Mouse (Mus musculus) spleen, adult 18-20 months (tissue): ENCODE measurements around the gene Cog6.

Source experiments
- DNase-seq, 2 experiments: peaks; one replicate each; pipeline ENCODE4 v3.0.0; 2022; ENCODE audit warnings: mixed read lengths in 2 of 2

Cog6 gene

GRCm38 (mm10) chr3:53016436-53017340 lies at the start of gene Cog6:
Gene Cog6 (minus strand): TSS chr3:53017237.
- DNase-seq = peak; percentile 77

GRCm38 (mm10) chr3:53066095-53066372 lies 49.0 kb upstream of the Cog6 start:
- no peak for DNase-seq

GRCm38 (mm10) chr3:53065267-53066094 lies 48.4 kb upstream of the Cog6 start:
- no peak for DNase-seq

GRCm38 (mm10) chr3:53063423-53064147 lies 46.5 kb upstream of the Cog6 start:
- DNase-seq = no peak

GRCm38 (mm10) chr3:53059959-53060358 lies 42.9 kb upstream of the Cog6 start:
- no peak for DNase-seq

- no peak for DNase-seq
Measured at GRCm38 (mm10) chr3:53056430-53056829, 39.4 kb upstream of the Cog6 start.

GRCm38 (mm10) chr3:53052385-53052784 lies 35.3 kb upstream of the Cog6 start:
- no peak for DNase-seq

- no peak for DNase-seq
Measured at GRCm38 (mm10) chr3:53046371-53046770, 29.3 kb upstream of the Cog6 start.

- DNase-seq = no peak
Measured at GRCm38 (mm10) chr3:53045697-53046096, 28.7 kb upstream of the Cog6 start.

- DNase-seq = no peak
Measured at GRCm38 (mm10) chr3:53044682-53045299, 27.8 kb upstream of the Cog6 start.

GRCm38 (mm10) chr3:53044238-53044637 lies 27.2 kb upstream of the Cog6 start:
- no peak for DNase-seq

GRCm38 (mm10) chr3:53043206-53043780 lies 26.3 kb upstream of the Cog6 start:
- DNase-seq = no peak

GRCm38 (mm10) chr3:53042240-53042567 lies 25.2 kb upstream of the Cog6 start:
- no peak for DNase-seq

- DNase-seq = peak in 1 of 2 experiments; percentile 25
Measured at GRCm38 (mm10) chr3:53041411-53042239, 24.6 kb upstream of the Cog6 start, which contains the start of gene Lhfp. Gene Lhfp (plus strand): TSS chr3:53041528.

- no peak for DNase-seq
Measured at GRCm38 (mm10) chr3:53040593-53041410, 23.8 kb upstream of the Cog6 start.

- DNase-seq = no peak
Measured at GRCm38 (mm10) chr3:53039746-53040145, 22.7 kb upstream of the Cog6 start.

GRCm38 (mm10) chr3:53038913-53039312 lies 21.9 kb upstream of the Cog6 start:
- no peak for DNase-seq

- no peak for DNase-seq
Measured at GRCm38 (mm10) chr3:53036941-53037340, 19.9 kb upstream of the Cog6 start.

- DNase-seq = no peak
Measured at GRCm38 (mm10) chr3:53036076-53036475, 19.0 kb upstream of the Cog6 start.

- no peak for DNase-seq
Measured at GRCm38 (mm10) chr3:53033448-53033847, 16.4 kb upstream of the Cog6 start.

GRCm38 (mm10) chr3:53032432-53032831 lies 15.4 kb upstream of the Cog6 start:
- DNase-seq = no peak
